Mouse (Mus musculus): ENCODE measurements around the gene Mzt1.

Mzt1 gene

DNA sequence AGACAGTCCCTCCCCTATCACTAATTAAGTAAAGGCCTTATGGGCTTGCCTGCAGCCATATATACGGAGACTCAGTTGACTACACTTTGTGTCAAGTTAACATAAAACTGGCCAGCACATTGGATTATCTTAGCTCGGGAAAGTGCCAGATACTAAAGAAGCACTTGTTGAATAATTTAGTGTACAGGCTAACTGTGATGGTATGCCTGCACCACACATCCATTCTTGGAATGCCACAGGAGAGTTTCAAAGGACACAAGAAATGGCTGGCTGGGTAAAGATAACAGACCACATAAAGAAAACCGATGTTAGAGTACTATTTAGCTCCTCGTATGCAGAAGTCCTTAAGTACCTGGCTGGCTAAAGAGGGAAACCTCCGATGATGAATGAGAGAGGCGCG, 27.2 kb downstream of the Mzt1 start:
- DNase-seq (ENCODE audit: low spot score) = no peak

DNA sequence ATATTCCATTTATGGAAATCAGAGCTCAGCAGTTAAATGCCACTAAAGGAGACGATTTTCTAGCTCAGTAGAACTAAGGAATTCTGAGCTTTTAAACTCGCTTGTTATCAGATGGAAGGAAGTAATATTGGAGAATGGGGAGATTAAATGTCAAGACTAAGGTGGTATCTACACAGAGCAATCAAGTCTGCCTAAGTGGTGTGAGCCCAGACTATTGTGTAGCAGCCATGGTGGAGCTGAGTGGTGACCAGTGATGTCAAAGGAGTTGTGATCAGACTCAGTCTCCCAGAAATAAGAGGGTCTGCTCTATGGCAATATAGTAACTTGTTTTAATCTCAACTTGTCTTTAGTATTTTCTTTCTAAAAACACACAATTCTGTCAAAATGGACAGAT, 35.0 kb downstream of the Mzt1 start:
- no peak for DNase-seq (ENCODE audit: low spot score)

- DNase-seq (ENCODE audit: low spot score) = no peak
These were observed 35.6 kb downstream of the Mzt1 start for GRCm38 (mm10) chr14:99010224-99010919.

- no peak for DNase-seq (ENCODE audit: low spot score)
These were observed 51.7 kb downstream of the Mzt1 start, which contains the start of gene Rpl36a-ps1 for GRCm38 (mm10) chr14:98994218-98994617. TSS of gene Rpl36a-ps1 (minus strand) at chr14:98994318.

- no peak for DNase-seq (ENCODE audit: low spot score)
These were observed 53.5 kb downstream of the Mzt1 start for GRCm38 (mm10) chr14:98992482-98992881.

DNA sequence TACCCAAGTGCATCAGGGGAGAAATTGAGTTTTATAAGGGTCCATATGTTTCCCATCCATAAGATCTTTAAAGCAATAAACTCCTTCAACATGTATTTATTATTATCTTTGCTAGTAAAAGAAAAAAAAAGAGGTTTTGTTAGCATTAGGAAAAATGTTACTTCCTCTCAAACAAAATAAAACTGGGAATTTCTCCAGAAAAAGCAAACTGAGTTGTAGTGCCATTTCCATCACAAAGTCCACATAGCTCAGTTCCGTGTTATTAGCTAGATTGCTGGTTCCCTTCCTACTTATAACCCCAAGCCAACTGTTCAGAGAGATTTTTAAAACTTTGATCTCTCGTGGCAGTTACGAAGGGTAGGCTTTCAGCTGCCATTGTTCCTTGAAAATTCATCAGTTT, 55.3 kb downstream of the Mzt1 start:
- no peak for DNase-seq (ENCODE audit: low spot score)

DNA sequence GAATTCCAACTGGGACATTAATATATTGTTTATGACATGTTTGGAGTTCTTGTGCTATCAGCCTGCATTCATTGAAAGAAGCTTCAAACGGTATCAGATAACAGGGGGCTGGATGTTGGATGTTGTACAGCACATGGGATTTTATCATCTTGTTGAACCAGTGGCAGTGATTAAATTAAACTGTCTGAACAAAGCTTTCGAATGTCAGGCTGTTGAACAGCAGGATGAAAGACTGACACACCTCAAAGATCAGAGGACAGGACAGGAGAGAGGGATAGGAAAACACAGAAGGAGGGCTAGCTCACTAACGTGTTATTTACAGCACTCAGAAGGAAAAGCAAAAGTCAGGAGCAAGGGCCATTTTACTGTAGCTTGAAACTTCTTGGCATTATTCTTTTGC, 56.1 kb downstream of the Mzt1 start:
- DNase-seq (ENCODE audit: low spot score) = no peak

Measured in yolk sac, embryonic 10.5 days (tissue).